Mouse (Mus musculus): ENCODE measurements around the gene Tex35.

Gene Tex35

GRCm38 (mm10) chr1:157081076-157081804, 27.2 kb downstream of the Tex35 start:
- no peak for DNase-seq (ENCODE audit: low spot score in 2 of 2)

GRCm38 (mm10) chr1:157080071-157080470, 28.4 kb downstream of the Tex35 start:
- DNase-seq (ENCODE audit: low spot score in 2 of 2) = no peak

GRCm38 (mm10) chr1:157079384-157080025, 29.0 kb downstream of the Tex35 start:
- DNase-seq (ENCODE audit: low spot score in 2 of 2) = no peak

GRCm38 (mm10) chr1:157076781-157077705, 31.4 kb downstream of the Tex35 start:
- peak; percentile 70 to 86 for DNase-seq (ENCODE audit: low spot score in 2 of 2)

- peak; percentile 47 to 72 for DNase-seq (ENCODE audit: low spot score in 2 of 2)
Observed at GRCm38 (mm10) chr1:157076257-157076656, 32.2 kb downstream of the Tex35 start.

- DNase-seq (ENCODE audit: low spot score in 2 of 2) = no peak
Observed at GRCm38 (mm10) chr1:157074937-157075336, 33.5 kb downstream of the Tex35 start.

- DNase-seq (ENCODE audit: low spot score in 2 of 2) = no peak
Observed at GRCm38 (mm10) chr1:157074371-157074770, 34.1 kb downstream of the Tex35 start.

GRCm38 (mm10) chr1:157073592-157073991, 34.9 kb downstream of the Tex35 start:
- no peak for DNase-seq (ENCODE audit: low spot score in 2 of 2)

- DNase-seq (ENCODE audit: low spot score in 2 of 2) = no peak
Observed at GRCm38 (mm10) chr1:157069181-157069828, 39.2 kb downstream of the Tex35 start.

GRCm38 (mm10) chr1:157068316-157068715, 40.2 kb downstream of the Tex35 start:
- DNase-seq (ENCODE audit: low spot score in 2 of 2) = no peak

- no peak for DNase-seq (ENCODE audit: low spot score in 2 of 2)
Observed at GRCm38 (mm10) chr1:157065819-157066730, 42.4 kb downstream of the Tex35 start.

- DNase-seq (ENCODE audit: low spot score in 2 of 2) = peak in 1 of 2 experiments; percentile 43
Observed at GRCm38 (mm10) chr1:157063318-157064115, 45.0 kb downstream of the Tex35 start.

GRCm38 (mm10) chr1:157062445-157062825, 46.0 kb downstream of the Tex35 start:
- DNase-seq (ENCODE audit: low spot score in 2 of 2) = no peak

GRCm38 (mm10) chr1:157061800-157062444, 46.6 kb downstream of the Tex35 start:
- DNase-seq (ENCODE audit: low spot score in 2 of 2) = no peak

GRCm38 (mm10) chr1:157061170-157061569, 47.3 kb downstream of the Tex35 start:
- no peak for DNase-seq (ENCODE audit: low spot score in 2 of 2)

GRCm38 (mm10) chr1:157060441-157061135, 47.9 kb downstream of the Tex35 start:
- DNase-seq (ENCODE audit: low spot score in 2 of 2) = no peak

GRCm38 (mm10) chr1:157055901-157056300, 52.6 kb downstream of the Tex35 start:
- no peak for DNase-seq (ENCODE audit: low spot score in 2 of 2)

GRCm38 (mm10) chr1:157055288-157055831, 53.1 kb downstream of the Tex35 start:
- DNase-seq (ENCODE audit: low spot score in 2 of 2) = no peak
